Mouse (Mus musculus) bone marrow, adult 2 months (tissue): ENCODE measurements around the gene Olfr12.

Source experiments
- CTCF ChIP-seq: fragments of 200-500 bp; IDR thresholded peaks from 2 replicates; pipeline ENCODE4 v1.5.1; 2011; ENCODE audit warnings: low read length, control low read depth; ENCODE audit not compliant: control insufficient read depth, insufficient read depth
- POLR2A ChIP-seq: fragments of 200-500 bp; IDR thresholded peaks from 2 replicates; pipeline ENCODE4 v1.6.1; 2011; ENCODE audit warnings: low read depth, mild to moderate bottlenecking, control low read depth, low read length, borderline replicate concordance; ENCODE audit not compliant: control insufficient read depth

DNA sequence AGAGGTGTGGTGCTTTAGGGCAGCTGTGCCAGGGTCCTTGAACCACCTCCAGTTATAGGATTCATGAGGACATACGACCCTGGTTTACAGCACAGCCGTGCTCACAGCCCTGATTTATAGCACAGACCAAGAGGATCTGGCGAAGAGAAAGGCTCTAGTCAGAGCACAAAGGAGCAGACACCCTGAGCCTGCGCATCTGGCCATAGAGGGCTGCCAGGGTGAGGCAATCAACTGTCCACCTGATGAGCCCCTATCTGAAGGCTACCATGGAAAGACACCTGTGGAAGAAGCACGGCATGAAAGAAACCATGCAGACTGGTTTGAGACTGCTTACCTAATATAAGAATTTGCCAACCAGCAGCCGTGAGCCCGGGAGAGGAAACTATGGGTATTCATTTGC, 29.0 kb downstream of the Olfr12 start:
- TF ChIP-seq CTCF, result no peak
- TF ChIP-seq POLR2A, result no peak
